Mouse (Mus musculus) cerebellum, adult 2 months (tissue): ENCODE results near the gene Eml1. TPM values are rescaled to one million over a fixed set of nuclear protein-coding genes. Genes with fewer than 3 reads are reported as not detected.

Experiments
- DNase-seq, 2 experiments: peaks; one replicate each; pipeline ENCODE4 v3.0.0; 2021
- H3K27ac ChIP-seq: fragments of 200-500 bp; 2 replicates; pipeline ENCODE4 v1.5.1; 2012; ENCODE audit warnings: low read length, control low read depth, inconsistent platforms; ENCODE audit not compliant: insufficient read depth
- H3K27me3 ChIP-seq: fragments of 200-500 bp; 2 replicates; pipeline ENCODE4 v1.6.1; 2012; ENCODE audit warnings: inconsistent platforms, mild to moderate bottlenecking, low read length, moderate library complexity; ENCODE audit not compliant: control insufficient read depth, insufficient read depth
- H3K4me1 ChIP-seq: fragments of 200-500 bp; 2 replicates; pipeline ENCODE4 v1.6.1; 2011; ENCODE audit warnings: low read length; ENCODE audit not compliant: control insufficient read depth, insufficient read depth
- H3K4me3 ChIP-seq: fragments of 200-500 bp; replicated peaks from 2 replicates; pipeline ENCODE3; 2011; ENCODE audit warnings: mild to moderate bottlenecking, low read depth, low read length, control low read depth; ENCODE audit not compliant: insufficient read depth
- CTCF ChIP-seq: fragments of 200-500 bp; IDR thresholded peaks from 2 replicates; pipeline ENCODE4 v1.5.1; 2011; ENCODE audit warnings: low read depth, mild to moderate bottlenecking, control low read depth, low read length, moderate library complexity, borderline replicate concordance; ENCODE audit not compliant: insufficient read depth
- POLR2A ChIP-seq: fragments of 200-500 bp; IDR thresholded peaks from 2 replicates; pipeline ENCODE4 v1.6.1; 2011; ENCODE audit warnings: low read length, control low read depth, borderline replicate concordance; ENCODE audit not compliant: insufficient read depth
- WGBS: fragments of 180-500 bp; shearing (Covaris S2); methylation state at CpG from one replicate; pipeline ENCODE4 v1.1.7; 2018; 5-methylcytosine and 5-hydroxymethylcytosine counted together
- polyA plus RNA-seq: library from polyadenylated mRNA; depleted of rRNA; stranded (reverse); fragments of >200 nt; gene quantifications from 2 replicates; pipeline ENCODE4 v1.2.3, GENCODE M21; 2012

Eml1 gene
- polyA plus RNA-seq, 1 experiment: 93.9 TPM

DNA sequence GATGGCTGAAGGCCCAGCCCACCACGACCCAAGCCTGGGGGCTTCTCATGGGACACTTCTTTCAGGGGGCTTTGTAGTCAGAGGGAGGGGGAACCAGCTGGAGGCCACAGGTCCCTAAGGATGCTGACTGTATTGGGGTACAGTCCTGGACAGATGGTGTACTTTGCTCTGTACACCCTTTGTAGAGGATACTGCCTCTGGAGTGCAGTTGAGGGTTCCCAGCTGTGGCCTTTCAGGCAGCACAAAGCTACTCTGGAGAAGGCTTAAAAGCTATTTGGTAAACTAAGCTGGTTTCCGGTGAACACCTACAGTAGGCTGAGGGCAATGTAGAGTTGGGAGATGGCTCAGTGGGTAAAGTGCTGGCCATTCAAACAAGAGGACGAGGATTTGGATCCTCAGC, 60.2 kb downstream of the Eml1 start:
- TF ChIP-seq POLR2A: no peak
- TF ChIP-seq CTCF: no peak
- Histone ChIP-seq H3K4me3 (no peak overlapping the region), H3K4me1 (peaks cover 21% of the 10 kb centered on the region), H3K27me3 (no peaks in the 10 kb centered on the region), H3K27ac (no peak overlapping the region)
- DNase-seq: no peak
- WGBS: 68% methylated on average over 3 of the region's 3 CpGs

- Histone ChIP-seq H3K4me3 (no peak overlapping the region), H3K4me1 (peaks cover 21% of the 10 kb centered on the region), H3K27me3 (no peaks in the 10 kb centered on the region), H3K27ac (no peak overlapping the region)
- DNase-seq: no peak
- 89% methylated on average over 6 of the region's 6 CpGs for WGBS
- TF ChIP-seq CTCF (no peak), POLR2A (no peak)
These were observed 61.0 kb downstream of the Eml1 start for GRCm38 (mm10) chr12:108431714-108432113.

- 13% methylated on average over 5 of the region's 5 CpGs for WGBS
- peak; percentile 70 to 80 for DNase-seq
- no peaks in the 10 kb centered on the region for H3K27me3 ChIP-seq
- H3K27ac ChIP-seq: no peak overlapping the region
- peaks cover 22% of the 10 kb centered on the region for H3K4me1 ChIP-seq
- TF ChIP-seq POLR2A: no peak
- no peak for TF ChIP-seq CTCF
- H3K4me3 ChIP-seq: no peak overlapping the region
These were observed 61.8 kb downstream of the Eml1 start for GRCm38 (mm10) chr12:108432578-108432977.

DNA sequence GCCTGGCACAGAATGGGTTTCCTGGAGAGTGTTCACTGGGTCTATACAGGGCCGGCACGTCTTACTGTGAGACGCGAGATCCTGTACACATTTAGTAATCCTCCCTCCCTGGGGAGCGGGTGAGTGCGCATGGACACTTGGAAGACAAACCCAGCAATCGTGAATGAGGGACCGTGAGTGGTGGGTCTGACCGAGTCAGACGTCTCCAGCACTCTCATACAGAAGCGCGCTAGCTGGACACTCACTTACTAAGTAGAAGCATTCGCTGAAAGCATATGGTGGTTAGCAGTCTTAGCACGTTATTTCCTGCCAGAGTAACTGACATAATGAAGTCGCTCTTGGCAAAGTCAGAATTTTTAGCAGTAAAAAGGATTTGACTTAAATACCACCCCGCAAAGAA, 62.3 kb downstream of the Eml1 start:
- TF ChIP-seq CTCF: no peak
- no peak for TF ChIP-seq POLR2A
- no peak for DNase-seq
- peaks cover 24% of the 10 kb centered on the region for H3K4me1 ChIP-seq
- H3K27me3 ChIP-seq: no peaks in the 10 kb centered on the region
- H3K4me3 ChIP-seq: peak overlapping the region; percentile 12
- 11% methylated on average over 16 of the region's 16 CpGs for WGBS
- H3K27ac ChIP-seq: no peak overlapping the region

- no peak overlapping the region for H3K27ac ChIP-seq
- peaks cover 24% of the 10 kb centered on the region for H3K4me1 ChIP-seq
- TF ChIP-seq POLR2A (no peak), CTCF (no peak)
- no peaks in the 10 kb centered on the region for H3K27me3 ChIP-seq
- 64% methylated on average over 10 of the region's 10 CpGs for WGBS
- no peak for DNase-seq
- H3K4me3 ChIP-seq: no peak overlapping the region
These were observed 62.7 kb downstream of the Eml1 start for GRCm38 (mm10) chr12:108433498-108433897.

- Histone ChIP-seq H3K27ac (no peak overlapping the region), H3K4me3 (no peak overlapping the region), H3K4me1 (peaks cover 28% of the 10 kb centered on the region), H3K27me3 (no peaks in the 10 kb centered on the region)
- WGBS: 69% methylated on average over 12 of the region's 12 CpGs
- no peak for DNase-seq
- no peak for TF ChIP-seq CTCF
- no peak for TF ChIP-seq POLR2A
These were observed 64.8 kb downstream of the Eml1 start for GRCm38 (mm10) chr12:108435444-108436015.

- WGBS: 76% methylated on average over 24 of the region's 24 CpGs
- no peak overlapping the region for H3K27ac ChIP-seq
- no peak for TF ChIP-seq CTCF
- no peak for TF ChIP-seq POLR2A
- no peak for DNase-seq
- no peak overlapping the region for H3K4me3 ChIP-seq
- peaks cover 29% of the 10 kb centered on the region for H3K4me1 ChIP-seq
- H3K27me3 ChIP-seq: no peaks in the 10 kb centered on the region
These were observed 65.5 kb downstream of the Eml1 start for GRCm38 (mm10) chr12:108436029-108436923.

DNA sequence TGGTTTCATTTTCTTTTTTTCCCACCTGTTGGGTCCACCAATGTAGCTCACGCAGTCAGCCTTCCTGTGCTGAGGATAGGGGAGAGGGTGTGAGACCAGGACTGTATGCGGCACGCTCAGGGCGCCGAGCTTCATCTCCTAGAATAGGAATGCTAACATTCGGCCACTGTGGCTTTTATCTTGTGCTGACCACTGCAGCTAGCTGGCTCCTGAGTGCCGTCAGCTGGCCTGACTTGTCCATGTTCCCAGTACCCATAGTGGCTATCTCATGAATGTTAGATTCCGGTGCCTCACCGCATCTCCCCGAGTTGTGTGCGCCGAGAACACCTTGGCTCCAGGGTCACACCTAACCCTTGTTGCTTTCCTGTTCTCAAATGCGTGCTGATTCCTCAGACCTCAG, 66.7 kb downstream of the Eml1 start:
- no peak overlapping the region for H3K27ac ChIP-seq
- no peak for DNase-seq
- WGBS: 87% methylated on average over 13 of the region's 13 CpGs
- H3K4me3 ChIP-seq: no peak overlapping the region
- no peaks in the 10 kb centered on the region for H3K27me3 ChIP-seq
- H3K4me1 ChIP-seq: peaks cover 18% of the 10 kb centered on the region
- no peak for TF ChIP-seq POLR2A
- no peak for TF ChIP-seq CTCF
